Mouse (Mus musculus) forebrain, postnatal 0 days (tissue): ENCODE measurements at regions not wholly inside any gene's neighbourhood (a gene's known extent, or its start where the extent isn't known, plus 50 kb on each side); places are given as distances from the start of the nearest gene placed in this dataset.

Experiments used
- ATAC-seq: fragments of 200-750 bp; cut with Nextera tagmentation; 2 replicates; pipeline ENCODE4 v1.8.0; 2017; ENCODE audit warnings: mild to moderate bottlenecking, moderate library complexity
- DNase-seq: peaks from one replicate; pipeline ENCODE4 v3.0.0-alpha.2; 2015
- H3K27ac ChIP-seq: fragments of 300-500 bp; sonication (generic); 2 replicates; pipeline ENCODE4 v1.5.1; 2014; ENCODE audit warnings: low read depth, mild to moderate bottlenecking, antibody characterized with exemption, low read length, moderate library complexity, mixed read lengths
- H3K27me3 ChIP-seq: fragments of 300-500 bp; sonication (generic); 2 replicates; pipeline ENCODE4 v1.6.1; 2014; ENCODE audit warnings: mild to moderate bottlenecking, low read length, mixed read lengths; ENCODE audit not compliant: insufficient read depth
- H3K36me3 ChIP-seq: fragments of 300-500 bp; sonication (generic); 2 replicates; pipeline ENCODE4 v1.6.1; 2014; ENCODE audit warnings: mild to moderate bottlenecking, moderate library complexity; ENCODE audit not compliant: insufficient read depth
- H3K4me1 ChIP-seq: fragments of 300-500 bp; sonication (generic); 2 replicates; pipeline ENCODE4 v1.6.1; 2014; ENCODE audit warnings: antibody characterized with exemption; ENCODE audit not compliant: insufficient read depth
- H3K4me2 ChIP-seq: fragments of 300-500 bp; sonication (generic); 2 replicates; pipeline ENCODE4 v1.6.1; 2014; ENCODE audit warnings: low read depth, mild to moderate bottlenecking, moderate library complexity
- H3K4me3 ChIP-seq: fragments of 300-500 bp; sonication (generic); 2 replicates; pipeline ENCODE4 v1.5.1; 2014; ENCODE audit warnings: low read depth, low read length, mixed read lengths
- H3K9ac ChIP-seq: fragments of 300-500 bp; sonication (generic); 2 replicates; pipeline ENCODE4 v1.6.1; 2014; ENCODE audit warnings: mild to moderate bottlenecking
- H3K9me3 ChIP-seq: fragments of 300-500 bp; sonication (generic); 2 replicates; pipeline ENCODE4 v1.6.1; 2016; ENCODE audit warnings: low read length
- CTCF ChIP-seq: sonication (generic); IDR thresholded peaks from 2 replicates; pipeline ENCODE4 v1.5.1; 2016; ENCODE audit warnings: antibody characterized with exemption, control low read depth, low read depth
- WGBS: fragments of 180-500 bp; shearing (Covaris S2); extraction: QIAGEN DNeasy Blood & Tissue Kit; methylation state at CpG from one replicate; pipeline ENCODE4 v1.1.7; 2014; 5-methylcytosine and 5-hydroxymethylcytosine counted together

DNA sequence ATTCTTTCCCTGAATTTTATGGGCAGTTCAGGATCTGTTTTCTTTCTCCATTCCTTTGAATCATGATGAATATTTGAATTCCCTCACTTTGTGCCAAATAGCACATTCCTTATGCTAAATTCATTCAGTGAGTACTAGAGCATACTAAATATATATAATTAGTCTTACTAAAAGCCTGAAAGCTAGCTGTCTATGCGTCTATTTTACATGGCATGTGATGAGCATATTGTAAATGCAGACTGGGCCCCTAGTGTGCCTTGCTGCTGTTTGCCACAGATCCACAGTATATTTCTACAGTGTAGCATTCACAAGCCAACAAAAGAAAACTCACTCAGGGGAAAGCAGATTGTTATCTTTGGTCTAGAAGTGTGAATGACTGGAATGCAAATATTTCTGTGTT lies 268.7 kb upstream of the Xrcc4 start:
- Histone ChIP-seq H3K27me3 (no peaks in the 10 kb centered on the region), H3K4me1 (no peaks in the 10 kb centered on the region), H3K36me3 (no peaks in the 10 kb centered on the region), H3K27ac (no peak overlapping the region), H3K9ac (no peak overlapping the region), H3K9me3 (no peaks in the 10 kb centered on the region), H3K4me2 (no peak overlapping the region), H3K4me3 (no peak overlapping the region)
- TF ChIP-seq CTCF = no peak
- WGBS = 21% methylated on average over 1 of the region's 1 CpGs
- ATAC-seq (peak; percentile 91), DNase-seq (peak; percentile 44)

DNA sequence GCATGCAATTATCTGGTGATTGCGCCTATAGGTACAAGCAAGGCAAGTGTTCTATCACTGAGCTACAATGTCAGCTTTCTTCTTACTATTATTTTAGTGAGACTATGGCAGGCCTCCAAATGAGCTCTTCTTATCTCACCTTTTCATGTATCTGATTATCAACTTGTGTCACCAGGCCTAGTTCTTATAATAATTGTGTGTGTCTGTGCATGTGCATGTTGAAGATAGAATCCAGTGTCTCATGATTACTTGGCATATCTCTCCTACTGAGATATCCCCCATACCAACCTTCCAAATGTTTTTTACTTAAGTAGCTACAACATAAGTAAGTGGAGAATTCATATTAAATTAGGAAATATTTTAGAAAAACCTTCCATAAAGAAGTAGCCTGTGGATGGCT lies 266.2 kb upstream of the Xrcc4 start:
- H3K9ac ChIP-seq = no peak overlapping the region
- no peak for TF ChIP-seq CTCF
- H3K4me1 ChIP-seq = no peaks in the 10 kb centered on the region
- no peak for ATAC-seq
- H3K4me2 ChIP-seq = no peak overlapping the region
- DNase-seq = no peak
- no peaks in the 10 kb centered on the region for H3K36me3 ChIP-seq
- H3K27ac ChIP-seq = no peak overlapping the region
- no peaks in the 10 kb centered on the region for H3K27me3 ChIP-seq
- no peaks in the 10 kb centered on the region for H3K9me3 ChIP-seq
- 98% methylated on average over 1 of the region's 1 CpGs for WGBS
- no peak overlapping the region for H3K4me3 ChIP-seq

DNA sequence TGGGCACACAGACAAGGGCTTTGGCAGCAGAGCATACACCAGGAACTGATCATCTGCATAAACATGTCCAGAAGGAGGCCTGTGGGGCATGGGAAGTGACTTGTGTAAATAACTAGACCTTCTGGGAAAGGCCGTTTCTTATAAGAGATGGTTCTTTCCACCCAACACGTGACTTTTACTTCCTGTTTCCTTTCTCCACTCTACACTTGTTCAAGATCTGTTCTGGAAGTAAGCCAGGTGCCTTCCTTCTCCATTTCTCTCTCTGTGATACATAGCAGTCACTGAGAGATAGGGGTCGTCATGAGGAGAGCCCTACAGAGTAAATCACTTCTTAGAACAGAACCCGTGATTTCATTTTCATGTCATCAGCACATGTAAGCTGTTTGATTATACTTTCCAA lies 253.4 kb upstream of the Xrcc4 start:
- H3K9me3 ChIP-seq = no peaks in the 10 kb centered on the region
- no peak overlapping the region for H3K27ac ChIP-seq
- WGBS = 85% methylated on average over 4 of the region's 4 CpGs
- no peak overlapping the region for H3K4me3 ChIP-seq
- ATAC-seq (no peak), DNase-seq (no peak)
- H3K36me3 ChIP-seq = no peaks in the 10 kb centered on the region
- H3K4me2 ChIP-seq = no peak overlapping the region
- H3K27me3 ChIP-seq = no peaks in the 10 kb centered on the region
- no peaks in the 10 kb centered on the region for H3K4me1 ChIP-seq
- no peak overlapping the region for H3K9ac ChIP-seq
- no peak for TF ChIP-seq CTCF

DNA sequence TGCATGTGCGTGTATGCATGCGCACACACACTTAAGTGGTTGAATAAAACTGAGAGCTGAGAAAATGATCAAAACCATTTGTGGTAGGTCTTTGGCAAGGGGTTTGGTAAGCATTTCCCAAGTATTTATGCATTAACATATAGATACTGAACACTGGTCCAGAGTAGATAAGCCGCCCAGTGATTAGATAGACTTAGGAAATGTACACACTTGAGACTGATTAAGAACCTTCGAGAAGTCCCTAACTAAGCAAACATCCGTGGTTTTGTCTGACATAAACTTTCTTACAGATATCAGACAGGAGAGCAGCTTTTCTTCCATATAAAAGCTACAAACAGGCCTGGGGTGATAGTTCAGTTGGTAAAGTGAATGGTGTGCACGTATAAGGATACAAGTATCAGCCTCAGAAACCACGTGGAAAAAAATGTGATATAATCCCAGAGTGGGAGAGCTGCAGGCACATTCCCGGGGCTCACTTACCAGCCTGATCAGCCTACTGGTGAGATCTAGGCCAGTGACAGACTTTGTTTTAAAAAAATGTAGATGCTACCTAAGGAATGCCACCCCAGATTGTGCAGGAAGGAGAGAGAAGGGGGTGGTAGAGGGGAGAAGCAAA lies 252.3 kb upstream of the Xrcc4 start:
- no peaks in the 10 kb centered on the region for H3K4me1 ChIP-seq
- no peak for TF ChIP-seq CTCF
- H3K27ac ChIP-seq = no peak overlapping the region
- H3K4me3 ChIP-seq = no peak overlapping the region
- no peaks in the 10 kb centered on the region for H3K36me3 ChIP-seq
- 73% methylated on average over 8 of the region's 8 CpGs for WGBS
- no peak overlapping the region for H3K9ac ChIP-seq
- H3K4me2 ChIP-seq = no peak overlapping the region
- DNase-seq = no peak
- H3K27me3 ChIP-seq = no peaks in the 10 kb centered on the region
- no peaks in the 10 kb centered on the region for H3K9me3 ChIP-seq
- ATAC-seq = no peak

DNA sequence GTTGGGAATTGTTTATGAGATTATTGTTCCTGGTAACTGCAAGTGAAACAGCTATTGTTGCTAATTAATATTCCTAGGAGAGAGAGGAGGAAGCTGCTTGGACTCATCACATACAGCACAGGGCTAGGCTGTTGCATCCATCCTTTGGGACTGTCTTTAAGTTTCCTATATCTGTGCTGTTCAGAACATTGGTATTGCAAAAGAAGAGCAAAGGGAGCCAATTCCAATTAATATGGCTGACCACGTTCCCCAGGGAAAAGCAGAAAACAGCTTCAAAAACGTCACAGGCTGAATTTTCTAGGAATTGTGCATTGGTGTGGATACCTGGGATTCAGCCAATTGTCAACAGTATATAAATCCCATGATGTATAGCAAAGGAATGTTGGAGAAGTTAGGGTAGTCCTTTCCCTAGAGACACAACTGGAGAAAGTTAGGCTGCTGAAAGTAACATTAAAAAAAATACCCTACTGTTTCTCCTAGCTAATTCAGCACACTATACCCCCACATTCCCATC lies 251.3 kb upstream of the Xrcc4 start:
- Histone ChIP-seq H3K36me3 (no peaks in the 10 kb centered on the region), H3K27me3 (no peaks in the 10 kb centered on the region), H3K27ac (no peak overlapping the region), H3K4me3 (no peak overlapping the region), H3K9ac (no peak overlapping the region), H3K9me3 (no peaks in the 10 kb centered on the region), H3K4me1 (no peaks in the 10 kb centered on the region), H3K4me2 (no peak overlapping the region)
- WGBS = 61% methylated on average over 2 of the region's 2 CpGs
- TF ChIP-seq CTCF = no peak
- ATAC-seq (no peak), DNase-seq (no peak)

DNA sequence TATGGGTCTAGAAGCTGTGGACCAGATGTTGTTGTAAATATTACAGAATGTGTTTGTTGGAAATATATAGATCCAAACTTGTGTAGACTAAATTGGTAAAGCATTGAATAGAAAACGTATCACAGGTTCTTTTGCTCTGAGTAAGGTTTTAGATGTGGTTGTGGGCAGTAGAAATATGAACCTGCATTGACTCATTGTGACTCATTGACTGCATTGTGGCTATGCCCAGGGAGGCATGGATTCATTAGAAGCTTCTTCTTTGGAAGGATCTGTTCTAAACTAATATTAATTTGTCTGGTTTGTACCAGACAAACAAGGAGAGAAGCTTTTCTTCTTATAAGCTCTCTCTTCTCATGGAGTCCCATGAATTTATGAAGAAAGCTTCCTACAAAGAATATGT lies 248.2 kb upstream of the Xrcc4 start:
- no peaks in the 10 kb centered on the region for H3K4me1 ChIP-seq
- H3K9me3 ChIP-seq = no peaks in the 10 kb centered on the region
- no peaks in the 10 kb centered on the region for H3K36me3 ChIP-seq
- WGBS = 94% methylated on average over 1 of the region's 1 CpGs
- H3K27me3 ChIP-seq = no peaks in the 10 kb centered on the region
- ATAC-seq = no peak
- TF ChIP-seq CTCF = no peak
- no peak overlapping the region for H3K4me3 ChIP-seq
- DNase-seq = no peak
- no peak overlapping the region for H3K27ac ChIP-seq
- no peak overlapping the region for H3K4me2 ChIP-seq
- no peak overlapping the region for H3K9ac ChIP-seq

DNA sequence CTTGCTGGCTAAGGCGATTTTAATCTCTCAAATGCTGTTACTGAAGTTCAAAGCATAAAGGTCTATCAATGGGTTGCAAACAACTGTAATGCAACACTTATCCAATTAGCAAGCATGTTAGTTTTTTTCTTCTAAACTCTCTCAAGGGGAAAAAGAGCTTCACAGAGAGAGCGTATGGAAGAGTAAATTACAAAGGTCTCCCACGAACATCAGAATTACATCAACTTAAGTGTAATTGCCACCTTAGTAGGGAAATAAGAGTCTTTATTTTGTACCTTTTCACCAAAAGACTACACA lies 246.3 kb upstream of the Xrcc4 start:
- ATAC-seq (no peak), DNase-seq (no peak)
- H3K9ac ChIP-seq = no peak overlapping the region
- no peak overlapping the region for H3K27ac ChIP-seq
- no peak overlapping the region for H3K4me3 ChIP-seq
- no peak for TF ChIP-seq CTCF
- no peak overlapping the region for H3K4me2 ChIP-seq
- no peaks in the 10 kb centered on the region for H3K4me1 ChIP-seq
- H3K9me3 ChIP-seq = no peaks in the 10 kb centered on the region
- H3K36me3 ChIP-seq = no peaks in the 10 kb centered on the region
- no peaks in the 10 kb centered on the region for H3K27me3 ChIP-seq
- 9% methylated on average over 3 of the region's 3 CpGs for WGBS
